Mouse (Mus musculus) effector memory CD4-positive, alpha-beta T cell, adult 7 months (primary cell): ENCODE results near the gene Rcn1. TPM values are rescaled to one million over a fixed set of nuclear protein-coding genes. Genes with fewer than 3 reads are reported as not detected.

ENCODE experiments used
- polyA plus RNA-seq: library from polyadenylated mRNA; unstranded; fragments of 100-300 nt; shearing (Covaris generic); gene quantifications from one replicate; pipeline ENCODE4 v1.2.1, GENCODE M21; 2017

Rcn1 gene
- 22.0 TPM for polyA plus RNA-seq

DNA sequence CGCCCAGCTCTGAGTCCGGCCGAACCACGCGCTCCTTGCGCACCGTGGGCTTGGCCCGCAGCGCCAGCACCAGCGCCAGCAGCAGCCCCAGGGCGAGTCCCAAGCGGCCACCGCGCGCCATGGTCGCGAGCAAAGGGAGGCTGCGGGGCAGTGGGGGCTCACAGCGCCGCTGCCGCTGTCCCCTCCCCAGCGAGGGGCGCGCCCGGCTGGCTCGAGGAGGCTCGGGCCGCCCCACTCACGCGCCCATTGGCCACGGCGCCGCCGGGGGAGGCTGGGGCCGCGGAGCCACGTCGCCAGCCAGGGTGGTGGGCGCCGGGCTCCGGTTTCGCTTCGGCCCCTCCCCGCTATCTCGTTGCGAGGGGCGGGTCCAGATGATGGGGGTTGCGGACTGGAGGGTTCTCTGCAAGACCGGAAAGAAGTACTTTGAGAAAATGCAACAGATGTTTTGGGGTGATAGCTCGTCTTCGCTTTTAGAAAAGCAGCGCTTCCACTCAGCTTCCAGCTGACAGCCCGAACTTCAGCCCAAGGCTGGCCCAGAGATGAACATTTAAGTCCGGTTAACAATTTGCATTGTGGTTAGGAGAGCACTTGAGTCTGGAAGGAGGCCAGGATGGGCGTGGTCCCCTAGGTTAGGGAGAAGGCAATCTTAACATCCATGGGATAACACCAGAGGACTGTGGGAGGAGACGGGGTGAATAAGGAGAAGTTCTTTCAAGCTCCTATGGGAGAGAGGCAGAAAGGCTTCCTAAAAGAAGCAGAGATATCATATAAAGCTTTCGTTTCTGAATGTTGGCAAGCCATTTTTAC lies at the start of gene Rcn1:
Rcn1 (minus strand) TSS at position 235 of the 807 bp plus-strand sequence.

Other genes with a start within 250 kb of the Rcn1 start
- 0.57 TPM for gene Them7, start 175.0 kb downstream of the Rcn1 start, polyA plus RNA-seq